Mouse (Mus musculus) midbrain, embryonic 11.5 days (tissue): ENCODE results near the gene Fyttd1. TPM values are rescaled to one million over a fixed set of nuclear protein-coding genes. Genes with fewer than 3 reads are reported as not detected.
A peak's percentile ranks its signal among the peaks of the same experiment; 100 is the strongest.

Experiments used
- ATAC-seq: fragments of 200-750 bp; cut with Nextera tagmentation; 2 replicates; pipeline ENCODE4 v1.8.0; 2017; ENCODE audit warnings: moderate TSS enrichment, moderate library complexity; ENCODE audit not compliant: low FRiP score
- DNase-seq: peaks from one replicate; pipeline ENCODE4 v3.0.0; 2015; ENCODE audit warnings: low spot score; ENCODE audit errors: missing footprints
- H3K27ac ChIP-seq: fragments of 300-500 bp; sonication (generic); 2 replicates; pipeline ENCODE4 v1.5.1; 2014; ENCODE audit warnings: low read depth, low read length
- H3K27me3 ChIP-seq: fragments of 300-500 bp; sonication (generic); 2 replicates; pipeline ENCODE4 v1.6.1; 2014; ENCODE audit warnings: mild to moderate bottlenecking, low read length, moderate library complexity, mixed read lengths; ENCODE audit not compliant: control insufficient read depth, insufficient read depth
- H3K36me3 ChIP-seq: fragments of 300-500 bp; sonication (generic); 2 replicates; pipeline ENCODE4 v1.6.1; 2014; ENCODE audit warnings: mild to moderate bottlenecking, low read length, moderate library complexity, mixed read lengths; ENCODE audit not compliant: control insufficient read depth, insufficient read depth
- H3K4me1 ChIP-seq: fragments of 300-500 bp; sonication (generic); 2 replicates; pipeline ENCODE4 v1.6.1; 2014; ENCODE audit warnings: low read length; ENCODE audit not compliant: control insufficient read depth, insufficient read depth
- H3K4me2 ChIP-seq: fragments of 300-500 bp; sonication (generic); 2 replicates; pipeline ENCODE4 v1.6.1; 2014; ENCODE audit warnings: mild to moderate bottlenecking, moderate library complexity
- H3K4me3 ChIP-seq: fragments of 300-500 bp; sonication (generic); 2 replicates; pipeline ENCODE4 v1.5.1; 2014; ENCODE audit warnings: low read depth, low read length
- H3K9ac ChIP-seq: fragments of 300-500 bp; sonication (generic); 2 replicates; pipeline ENCODE4 v1.6.1; 2014; ENCODE audit warnings: low read length
- H3K9me3 ChIP-seq: fragments of 300-500 bp; sonication (generic); 2 replicates; pipeline ENCODE4 v1.6.1; 2016; ENCODE audit warnings: low read length; ENCODE audit not compliant: control insufficient read depth
- WGBS: fragments of 180-500 bp; shearing (Covaris S2); extraction: QIAGEN DNeasy Blood & Tissue Kit; methylation state at CpG from one replicate; pipeline ENCODE4 v1.1.7; 2014; 5-methylcytosine and 5-hydroxymethylcytosine counted together
- polyA plus RNA-seq: library from polyadenylated mRNA; unstranded; fragments of >200 nt; fragmentation: Nextera tagmentation; extraction: Ambion mirVana; gene quantifications from 2 replicates; pipeline ENCODE4 v1.2.1, GENCODE M21; 2014

The Fyttd1 gene
- polyA plus RNA-seq, 1 experiment from 2014 or later = 130 TPM

DNA sequence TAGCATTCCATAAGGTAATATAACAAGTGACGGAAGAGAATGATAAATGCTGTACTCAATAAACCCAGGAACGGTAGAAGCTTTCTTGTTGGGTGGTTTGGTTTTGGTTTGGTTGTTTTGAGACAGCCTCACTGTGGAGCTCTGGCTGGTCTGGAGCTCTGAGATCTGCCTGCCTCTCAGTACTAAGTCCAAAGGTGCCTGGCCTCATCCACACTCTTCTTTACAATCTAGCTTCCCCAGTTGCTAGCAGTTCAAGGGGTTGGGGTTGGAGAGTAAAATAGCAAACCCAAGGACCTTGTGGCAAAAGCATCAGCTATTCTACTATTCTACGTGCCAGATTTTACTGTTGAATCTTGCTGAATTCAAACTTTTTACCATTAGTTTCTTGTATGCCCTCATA lies 1.5 kb upstream of the Fyttd1 start:
- ATAC-seq (no peak), DNase-seq (no peak)
- no peaks in the 10 kb centered on the region for H3K36me3 ChIP-seq
- no peak overlapping the region for H3K4me3 ChIP-seq
- no peak overlapping the region for H3K27ac ChIP-seq
- H3K4me1 ChIP-seq = peaks cover 6% of the 10 kb centered on the region
- H3K9me3 ChIP-seq = no peaks in the 10 kb centered on the region
- no peak overlapping the region for H3K9ac ChIP-seq
- WGBS = 96% methylated on average over 3 of the region's 3 CpGs
- no peak overlapping the region for H3K4me2 ChIP-seq
- no peaks in the 10 kb centered on the region; the same call in 1 of the 2 replicates for H3K27me3 ChIP-seq

DNA sequence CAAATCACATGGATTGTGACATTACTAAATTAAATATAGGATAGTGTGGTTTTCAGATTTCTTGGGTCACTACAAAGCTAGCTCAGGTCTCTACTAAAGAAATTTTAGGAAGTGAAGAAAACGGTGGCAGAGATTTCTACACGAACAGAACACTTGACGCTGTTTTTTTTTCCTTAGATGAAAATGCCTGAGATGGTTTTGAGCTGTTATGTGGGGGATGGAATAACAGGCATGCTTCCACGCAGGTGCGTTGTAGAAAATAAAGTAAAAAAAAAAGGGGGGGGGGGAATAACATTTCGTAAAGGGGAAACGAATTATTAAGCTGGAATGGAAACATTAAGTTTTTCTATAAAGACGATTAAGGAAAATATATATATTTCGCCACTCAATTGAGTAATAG lies 469 bp upstream of the Fyttd1 start:
- Histone ChIP-seq H3K36me3 (no peaks in the 10 kb centered on the region), H3K27me3 (no peaks in the 10 kb centered on the region; the same call in 1 of the 2 replicates), H3K9me3 (no peaks in the 10 kb centered on the region), H3K4me2 (peak overlapping the region; percentile 80), H3K9ac (peak overlapping the region; percentile 89), H3K4me1 (peaks cover 6% of the 10 kb centered on the region), H3K27ac (no peak overlapping the region), H3K4me3 (peak overlapping the region; percentile 92)
- 38% methylated on average over 9 of the region's 9 CpGs for WGBS
- ATAC-seq (no peak), DNase-seq (no peak)

DNA sequence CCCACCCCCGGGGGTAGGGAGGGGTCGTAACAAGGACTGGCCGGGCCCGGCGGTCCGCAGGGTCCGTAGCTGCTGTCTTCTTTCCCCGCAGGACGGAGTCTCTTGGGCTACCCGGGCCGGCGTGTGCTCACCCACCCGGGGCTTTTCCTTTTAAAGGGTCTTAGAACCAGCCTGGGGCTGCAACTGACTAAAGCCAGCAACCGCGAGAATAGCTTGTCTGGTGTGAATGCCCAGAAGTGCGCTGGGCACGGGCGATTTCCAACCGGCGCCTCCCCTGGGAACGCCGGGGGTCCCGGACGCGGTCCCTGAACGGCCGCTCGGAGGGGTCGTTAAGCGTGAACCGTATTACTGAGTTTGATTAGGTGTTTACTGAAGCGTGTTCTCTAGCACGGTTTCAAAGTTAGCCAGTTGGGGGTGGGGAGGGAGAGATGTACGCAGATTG lies 878 bp downstream of the Fyttd1 start:
- Histone ChIP-seq H3K9ac (peak overlapping the region; percentile 89), H3K4me2 (peak overlapping the region; percentile 80), H3K4me1 (peaks cover 6% of the 10 kb centered on the region), H3K27me3 (no peaks in the 10 kb centered on the region; the same call in 1 of the 2 replicates), H3K4me3 (peak overlapping the region; percentile 92), H3K27ac (peak overlapping the region; percentile 16), H3K36me3 (no peaks in the 10 kb centered on the region), H3K9me3 (no peaks in the 10 kb centered on the region)
- peak; percentile 93 for DNase-seq
- peak; percentile 66 for ATAC-seq
- under 1% methylated on average over 32 of the region's 34 CpGs for WGBS

DNA sequence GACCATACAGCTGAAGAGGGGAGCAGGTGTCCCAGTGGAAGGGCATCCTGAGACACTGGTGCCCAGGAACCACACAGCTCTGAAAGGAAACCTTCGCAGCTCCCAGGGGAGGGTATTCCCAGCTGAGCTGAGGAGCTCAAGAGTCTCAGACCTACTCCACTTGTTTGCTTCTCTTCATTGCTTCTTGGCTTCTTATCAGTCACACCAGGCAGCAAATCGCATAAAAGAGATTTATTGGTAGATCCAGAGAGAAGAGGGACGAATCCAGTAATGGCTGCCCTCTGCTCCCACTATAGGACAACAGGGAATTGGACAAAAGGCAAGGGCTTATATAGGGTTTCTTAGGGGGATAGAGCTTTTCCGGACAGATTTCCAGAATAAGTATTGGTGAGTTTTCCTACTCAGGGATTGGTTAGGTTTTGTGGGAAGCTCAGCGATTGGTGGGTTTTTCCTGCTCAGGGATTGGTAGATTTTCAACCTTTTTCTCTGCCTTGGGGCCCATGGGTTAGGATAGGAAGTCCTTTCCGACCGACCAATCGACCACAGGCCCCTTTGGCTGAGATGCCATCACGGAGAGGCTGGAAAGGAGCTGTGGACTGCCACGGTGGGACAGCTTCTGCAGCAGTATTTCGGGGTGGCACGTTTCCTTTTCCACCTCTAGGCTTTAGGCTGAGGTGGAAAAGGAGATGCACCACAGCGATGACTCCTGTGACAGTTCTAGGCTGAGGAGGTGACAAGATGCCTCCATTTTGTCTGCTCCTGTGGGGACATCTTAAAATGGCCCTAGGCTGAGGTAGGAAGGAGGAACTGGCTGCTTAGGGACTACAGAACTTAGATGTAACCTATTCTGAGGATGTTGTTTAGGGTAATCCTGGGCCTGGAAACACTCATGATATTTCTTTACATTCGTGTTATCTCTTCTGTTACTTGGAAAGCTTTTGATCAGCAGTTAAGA lies 1.9 kb downstream of the Fyttd1 start:
- no peak for ATAC-seq
- no peak overlapping the region; the same call in 1 of the 2 replicates for H3K9ac ChIP-seq

DNA sequence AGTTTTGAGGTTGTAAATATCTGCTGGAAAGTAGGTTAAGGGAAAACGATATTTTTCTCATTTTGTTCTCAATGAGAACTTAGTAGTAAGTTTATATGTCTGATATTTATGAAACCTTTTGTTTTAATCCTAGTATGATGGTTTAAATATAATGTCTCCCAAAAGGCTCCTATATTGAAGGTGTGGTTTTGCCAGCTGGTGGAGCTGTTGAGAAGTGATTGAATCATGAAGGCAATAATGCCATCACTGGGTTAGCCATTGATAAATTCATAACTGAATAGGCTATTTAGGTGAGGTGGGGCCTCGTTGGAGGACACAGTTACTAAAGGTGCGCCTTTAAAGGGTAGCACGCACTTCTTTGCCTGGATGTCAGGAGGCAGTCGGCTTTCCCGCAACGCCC lies 4.2 kb downstream of the Fyttd1 start:
- H3K36me3 ChIP-seq = no peaks in the 10 kb centered on the region
- no peak for DNase-seq
- 87% methylated on average over 7 of the region's 7 CpGs for WGBS
- peaks cover 6% of the 10 kb centered on the region for H3K4me1 ChIP-seq
- H3K9ac ChIP-seq = no peak overlapping the region
- no peak for ATAC-seq
- H3K4me2 ChIP-seq = no peak overlapping the region
- no peak overlapping the region for H3K27ac ChIP-seq
- no peaks in the 10 kb centered on the region for H3K27me3 ChIP-seq
- H3K9me3 ChIP-seq = no peaks in the 10 kb centered on the region
- no peak overlapping the region for H3K4me3 ChIP-seq

More for the DNA sequence above, 1.9 kb downstream of the Fyttd1 start:
- no peaks in the 10 kb centered on the region; the same call in 1 of the 2 replicates for H3K27me3 ChIP-seq
- no peaks in the 10 kb centered on the region for H3K36me3 ChIP-seq
- H3K27ac ChIP-seq = no peak overlapping the region
- peaks cover 6% of the 10 kb centered on the region for H3K4me1 ChIP-seq
- peak; percentile 89 for DNase-seq
- H3K4me2 ChIP-seq = peak overlapping the region; percentile 80
- 86% methylated on average over 14 of the region's 14 CpGs for WGBS
- H3K4me3 ChIP-seq = peak overlapping the region; percentile 92
- no peaks in the 10 kb centered on the region for H3K9me3 ChIP-seq

DNA sequence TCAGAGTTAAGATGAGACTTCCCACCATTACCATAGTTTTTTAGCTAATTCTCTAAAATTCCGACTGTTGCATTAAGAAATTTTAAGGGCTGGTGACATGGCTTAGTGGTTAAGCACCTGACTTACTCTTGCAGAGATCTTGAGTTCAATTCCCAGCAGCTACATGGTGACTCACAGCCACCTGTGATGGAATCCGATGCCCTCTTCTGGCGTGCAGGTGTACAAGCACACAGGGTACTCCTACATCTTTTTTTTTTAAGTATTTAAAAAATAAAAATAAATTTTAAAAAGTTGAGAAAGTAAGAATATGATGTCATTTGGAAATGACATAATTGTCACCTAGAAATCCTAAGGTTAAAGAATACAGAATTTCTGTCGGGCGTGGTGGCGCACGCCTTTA lies 10.7 kb downstream of the Fyttd1 start:
- no peak for DNase-seq
- ATAC-seq = no peak
- WGBS = 90% methylated on average over 7 of the region's 7 CpGs

DNA sequence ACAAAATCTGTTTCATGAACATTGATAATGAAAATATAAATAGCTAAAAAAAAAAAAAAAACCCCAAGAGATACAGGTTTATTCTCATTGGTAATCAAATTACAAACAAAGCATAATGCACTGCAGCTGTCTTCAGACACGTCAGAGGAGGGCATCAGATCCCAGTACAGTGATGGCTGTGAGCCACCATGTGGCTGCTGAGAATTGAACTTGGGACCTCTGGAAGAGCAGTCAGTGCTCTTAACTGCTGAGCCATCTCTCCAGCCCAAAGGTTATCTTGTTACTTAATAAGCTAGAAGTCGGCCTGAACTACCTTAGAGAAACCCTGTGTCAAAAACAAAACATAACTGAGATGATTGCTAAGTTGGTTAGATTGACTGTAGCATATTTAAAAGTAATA lies 12.6 kb downstream of the Fyttd1 start:
- Histone ChIP-seq H3K27me3 (no peaks in the 10 kb centered on the region), H3K4me2 (no peak overlapping the region), H3K4me3 (no peak overlapping the region), H3K36me3 (peaks cover 3% of the 10 kb centered on the region), H3K9me3 (no peaks in the 10 kb centered on the region), H3K9ac (no peak overlapping the region), H3K27ac (no peak overlapping the region), H3K4me1 (no peaks in the 10 kb centered on the region)
- DNase-seq (no peak), ATAC-seq (no peak)
- WGBS = 74% methylated on average over 2 of the region's 2 CpGs

More for the DNA sequence above, 10.7 kb downstream of the Fyttd1 start:
- Histone ChIP-seq H3K36me3 (peaks cover 3% of the 10 kb centered on the region; the same call in 1 of the 2 replicates), H3K4me1 (no peaks in the 10 kb centered on the region), H3K9ac (no peak overlapping the region), H3K27me3 (no peaks in the 10 kb centered on the region), H3K4me2 (no peak overlapping the region), H3K4me3 (no peak overlapping the region), H3K27ac (no peak overlapping the region), H3K9me3 (no peaks in the 10 kb centered on the region)

DNA sequence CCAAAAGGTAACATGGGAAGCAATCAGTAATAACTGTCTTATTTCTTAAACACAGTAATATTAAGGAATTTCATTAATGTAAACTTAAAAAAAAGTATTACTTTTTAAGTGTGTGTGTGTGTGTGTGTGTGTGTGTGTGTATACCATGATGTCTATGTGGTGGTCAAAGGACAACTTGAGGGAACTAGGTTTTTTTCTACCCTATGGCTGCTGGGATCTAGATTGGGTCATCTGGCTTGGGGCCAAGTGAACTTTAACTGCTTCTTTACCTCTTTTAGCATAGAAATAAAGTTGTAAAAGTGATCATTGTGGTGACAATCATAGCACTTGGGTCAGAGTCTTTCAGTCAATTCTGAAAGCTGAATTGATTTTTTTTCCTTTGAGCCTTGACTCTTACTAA lies 18.8 kb downstream of the Fyttd1 start:
- Histone ChIP-seq H3K9me3 (no peaks in the 10 kb centered on the region), H3K36me3 (peaks cover 6% of the 10 kb centered on the region), H3K9ac (no peak overlapping the region), H3K4me3 (no peak overlapping the region), H3K27me3 (no peaks in the 10 kb centered on the region), H3K4me1 (no peaks in the 10 kb centered on the region), H3K4me2 (no peak overlapping the region), H3K27ac (no peak overlapping the region)
- no peak for ATAC-seq
- DNase-seq = peak; percentile 39

GRCm38 (mm10) chr16:32901360-32902050 lies 24.2 kb downstream of the Fyttd1 start:
- H3K9ac ChIP-seq = no peak overlapping the region
- H3K4me1 ChIP-seq = no peaks in the 10 kb centered on the region
- no peaks in the 10 kb centered on the region for H3K9me3 ChIP-seq
- ATAC-seq (no peak), DNase-seq (peak; percentile 81)
- H3K4me2 ChIP-seq = no peak overlapping the region
- H3K27me3 ChIP-seq = no peaks in the 10 kb centered on the region
- H3K4me3 ChIP-seq = no peak overlapping the region
- 94% methylated on average over 2 of the region's 2 CpGs for WGBS
- H3K36me3 ChIP-seq = no peaks in the 10 kb centered on the region
- H3K27ac ChIP-seq = no peak overlapping the region
